Mouse (Mus musculus) gastrocnemius, adult 2 months (tissue): ENCODE measurements around the gene Kyat1. TPM values are rescaled to one million over a fixed set of nuclear protein-coding genes. Genes with fewer than 3 reads are reported as not detected.
"Not testable (repeated sequence)": the region's sequence is repeated elsewhere in the genome, so short reads cannot be mapped to it uniquely, and the experiment has no call there.

Experiments used
- DNase-seq: peaks from one replicate; pipeline ENCODE4 v3.0.0; 2022
- H3K27ac ChIP-seq: fragments of 200-600 bp; 2 replicates; pipeline ENCODE4 v1.8.1; 2022; ENCODE audit warnings: mild to moderate bottlenecking
- H3K4me3 ChIP-seq: fragments of 200-600 bp; 2 replicates; pipeline ENCODE4 v1.8.1; 2022; ENCODE audit warnings: mild to moderate bottlenecking, moderate library complexity
- CTCF ChIP-seq: fragments of 200-600 bp; IDR thresholded peaks from 2 replicates; pipeline ENCODE4 v1.8.1; 2022; ENCODE audit warnings: antibody characterized with exemption, mild to moderate bottlenecking, moderate library complexity
- intact Hi-C: fragments of 180-260 bp; cut with DNase I; formaldehyde crosslinking; loops from one replicate; pipeline ENCODE4 v1.15.1; 2025
- total RNA-seq, 2 experiments: library from RNA; stranded (reverse); gene quantifications; 2 replicates each; pipeline ENCODE4 v1.2.3; 2021

Kyat1 gene
- total RNA-seq, 2 experiments from 2014 or later: 23.4 to 30.3 TPM

GRCm38 (mm10) chr2:30152616-30153015 is 53.0 kb downstream of the Kyat1 start:
- DNase-seq: no peak
- no peak overlapping the region for H3K27ac ChIP-seq
- H3K4me3 ChIP-seq: no peak overlapping the region
- no peak for TF ChIP-seq CTCF
- intact Hi-C loops: no loop called here

DNA sequence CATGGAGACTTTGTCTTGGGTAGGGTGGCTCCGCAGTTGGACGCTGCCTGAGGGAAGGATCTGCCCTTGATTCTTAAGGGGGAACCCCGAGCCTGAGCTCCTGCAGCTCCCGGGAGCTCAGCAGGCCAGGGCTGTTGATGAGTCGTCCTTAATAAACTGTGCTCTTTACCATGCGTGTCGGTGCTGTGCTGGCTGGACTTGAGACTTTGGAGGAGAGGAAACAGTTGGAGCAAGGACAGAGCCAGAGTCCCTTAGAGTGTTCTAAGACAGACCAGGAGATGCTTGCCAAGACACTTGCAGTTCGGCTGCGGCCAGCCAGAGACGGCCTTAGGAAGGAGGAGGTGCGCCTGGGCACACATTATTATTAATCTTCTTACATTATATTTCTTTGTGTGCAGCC is 53.8 kb downstream of the Kyat1 start:
- no peak for DNase-seq
- Histone ChIP-seq H3K27ac (no peak overlapping the region), H3K4me3 (no peak overlapping the region)
- TF ChIP-seq CTCF: no peak
- intact Hi-C loops: no loop called here

- no peak overlapping the region for H3K4me3 ChIP-seq
- no peak for TF ChIP-seq CTCF
- intact Hi-C loops: no loop called here
- H3K27ac ChIP-seq: no peak overlapping the region
- peak; percentile 72 for DNase-seq
Observed at GRCm38 (mm10) chr2:30147466-30147865, 58.2 kb downstream of the Kyat1 start.

- H3K4me3 ChIP-seq: no peak overlapping the region
- H3K27ac ChIP-seq: no peak overlapping the region
- intact Hi-C loops: no loop called here
- no peak for TF ChIP-seq CTCF
- no peak for DNase-seq
Observed at GRCm38 (mm10) chr2:30144436-30144835, 61.2 kb downstream of the Kyat1 start.

DNA sequence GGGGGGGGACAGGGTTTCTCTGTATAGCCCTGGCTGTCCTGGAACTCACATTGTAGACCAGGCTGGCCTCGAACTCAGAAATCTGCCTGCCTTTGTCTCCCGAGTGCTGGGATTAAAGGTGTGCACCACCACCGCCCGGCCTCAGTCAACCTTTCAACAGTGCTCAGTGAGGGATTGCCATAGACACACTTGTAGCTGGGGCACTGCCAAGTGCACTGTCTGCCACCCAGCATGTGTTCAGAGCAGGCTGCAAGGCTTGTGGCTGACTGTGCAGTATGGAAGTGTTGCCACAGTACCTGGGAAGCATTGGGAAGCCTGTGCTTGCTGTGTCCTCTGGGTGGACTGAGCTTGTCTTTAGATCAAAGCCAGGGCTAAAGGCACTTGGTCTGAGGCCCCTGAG is 65.6 kb downstream of the Kyat1 start:
- H3K4me3 ChIP-seq, intact Hi-C loops, H3K27ac ChIP-seq, DNase-seq: not testable (repeated sequence)

- TF ChIP-seq CTCF: no peak
- intact Hi-C loops: no loop called here
- DNase-seq: no peak
- Histone ChIP-seq H3K27ac (no peak overlapping the region), H3K4me3 (no peak overlapping the region)
Observed at GRCm38 (mm10) chr2:30136458-30136857, 69.2 kb downstream of the Kyat1 start.

Other genes starting within 250 kb of the Kyat1 start
- 10 to 100 TPM; 41.8 to 62.1 TPM for gene Sptan1, start 240.3 kb downstream of the Kyat1 start, total RNA-seq
- gene Wdr34, start 157.0 kb downstream of the Kyat1 start, total RNA-seq: 1 to 10 TPM; 4.4 to 5.0 TPM
- 100 to 1,000 TPM in 1 of 2 experiments, 10 to 100 TPM in 1; 93.8 to 110 TPM for gene Set, start 148.5 kb downstream of the Kyat1 start, total RNA-seq
- gene Pkn3, start 128.2 kb downstream of the Kyat1 start, total RNA-seq: 1 to 10 TPM; 3.6 to 4.1 TPM
- 1 to 10 TPM; 2.0 to 3.5 TPM for gene Zdhhc12, start 112.2 kb downstream of the Kyat1 start, total RNA-seq
- gene Zer1, start 81.3 kb downstream of the Kyat1 start, total RNA-seq: 10 to 100 TPM; 23.1 to 25.2 TPM
- 10 to 100 TPM; 12.9 to 17.5 TPM for gene Tbc1d13, start 72.1 kb downstream of the Kyat1 start, total RNA-seq
- gene Endog, start 34.4 kb downstream of the Kyat1 start, total RNA-seq: 10 to 100 TPM; 50.8 to 67.6 TPM
- gene Spout1, start 27.4 kb downstream of the Kyat1 start, total RNA-seq: 1 to 10 TPM; 4.2 to 4.5 TPM
- gene Lrrc8a, start 31.9 kb upstream of the Kyat1 start, total RNA-seq: 10 to 100 TPM; 19.6 to 37.9 TPM
- gene Gm28035, start 34.7 kb upstream of the Kyat1 start, total RNA-seq: 1 to 10 TPM; 1.1 to 1.4 TPM
- gene Phyhd1, start 60.4 kb upstream of the Kyat1 start, total RNA-seq: 10 to 100 TPM; 27.8 to 34.5 TPM
- gene Gm28038, start 75.2 kb upstream of the Kyat1 start, total RNA-seq: 1 to 10 TPM in 1 of 2 experiments, not detected in 1; 1.8 TPM
- 10 to 100 TPM; 20.2 to 21.0 TPM for gene Dolk, start 80.5 kb upstream of the Kyat1 start, total RNA-seq
- gene Nup188, start 80.5 kb upstream of the Kyat1 start, total RNA-seq: 1 to 10 TPM; 8.4 to 9.9 TPM
- gene Sh3glb2, start 153.5 kb upstream of the Kyat1 start, total RNA-seq: 10 to 100 TPM; 12.7 to 18.8 TPM
- 10 to 100 TPM; 15.5 to 39.0 TPM for gene Miga2, start 158.4 kb upstream of the Kyat1 start, total RNA-seq
- gene Dolpp1, start 186.4 kb upstream of the Kyat1 start, total RNA-seq: 1 to 10 TPM; 5.3 to 6.1 TPM
- gene Crat, start 210.0 kb upstream of the Kyat1 start, total RNA-seq: 100 to 1,000 TPM; 362 to 422 TPM
- 10 to 100 TPM; 48.9 to 86.1 TPM for gene Ptpa, start 210.2 kb upstream of the Kyat1 start, total RNA-seq